Mouse (Mus musculus) kidney, adult 2 months (tissue): ENCODE data around the gene Ptpn18.

Source experiments
- CTCF ChIP-seq: fragments of 200-500 bp; conservative IDR thresholded peaks from 2 replicates; pipeline ENCODE4 v1.5.1; 2011; ENCODE audit warnings: low read depth, mild to moderate bottlenecking, control low read depth, low read length, moderate library complexity, mixed read lengths; ENCODE audit not compliant: insufficient read depth, insufficient read length
- POLR2A ChIP-seq: fragments of 200-500 bp; IDR thresholded peaks from one replicate; pipeline ENCODE4 v1.6.1; 2011; ENCODE audit warnings: low read depth, low read length, control low read depth

DNA sequence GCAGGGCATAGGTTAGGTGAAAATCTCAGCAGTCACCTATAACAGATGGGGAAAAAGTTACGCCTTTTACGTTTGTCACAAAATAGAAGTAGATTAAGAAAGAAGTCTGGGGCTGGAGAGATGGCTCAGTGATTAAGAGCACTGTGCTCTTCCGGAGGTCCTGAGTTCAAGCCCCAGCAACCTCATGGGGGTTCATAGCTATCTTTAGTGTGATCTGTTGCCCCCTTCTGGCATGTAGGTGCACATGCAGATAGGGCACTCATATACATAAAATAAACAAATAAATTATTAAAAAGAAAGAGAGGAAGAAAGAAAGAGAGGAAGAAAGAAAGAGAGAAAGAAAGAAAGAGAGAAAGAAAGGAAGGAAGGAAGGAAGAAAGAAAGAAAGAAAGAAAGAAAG lies 27.8 kb downstream of the Ptpn18 start:
- TF ChIP-seq CTCF (no peak), POLR2A (no peak)
